Mouse (Mus musculus): ENCODE results near the gene Cd7.
"Not testable (repeated sequence)": the region's sequence is repeated elsewhere in the genome, so short reads cannot be mapped to it uniquely, and the experiment has no call there.

Cd7 gene

GRCm38 (mm10) chr11:121039302-121039701 lies at the start of gene Cd7:
Gene Cd7, minus strand, starts transcription at chr11:121039418.
- DNase-seq (ENCODE audit: low spot score) = no peak

DNA sequence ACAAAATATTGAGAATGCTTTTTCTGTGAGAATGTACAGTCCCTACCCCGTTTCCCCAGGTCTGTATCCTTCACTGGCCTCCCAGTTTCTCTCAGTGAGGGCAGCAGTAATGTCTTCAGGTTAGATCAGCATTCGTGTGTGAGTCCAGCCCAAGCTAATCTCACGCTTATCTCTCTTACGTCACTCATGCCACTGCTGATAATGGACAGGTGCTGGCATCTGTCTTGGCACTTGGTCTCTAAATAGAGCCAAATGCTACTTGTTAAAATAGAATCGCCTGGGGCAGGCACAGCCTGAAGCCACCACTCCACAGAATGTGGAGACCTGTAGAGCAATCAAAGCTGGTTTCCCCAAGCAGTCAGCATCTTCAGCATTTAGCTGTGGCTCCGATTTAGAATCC lies 49.8 kb upstream of the Cd7 start:
- no peak for DNase-seq (ENCODE audit: low spot score)

- no peak for DNase-seq (ENCODE audit: low spot score)
Measured at GRCm38 (mm10) chr11:121086296-121086695, 47.1 kb upstream of the Cd7 start.

DNA sequence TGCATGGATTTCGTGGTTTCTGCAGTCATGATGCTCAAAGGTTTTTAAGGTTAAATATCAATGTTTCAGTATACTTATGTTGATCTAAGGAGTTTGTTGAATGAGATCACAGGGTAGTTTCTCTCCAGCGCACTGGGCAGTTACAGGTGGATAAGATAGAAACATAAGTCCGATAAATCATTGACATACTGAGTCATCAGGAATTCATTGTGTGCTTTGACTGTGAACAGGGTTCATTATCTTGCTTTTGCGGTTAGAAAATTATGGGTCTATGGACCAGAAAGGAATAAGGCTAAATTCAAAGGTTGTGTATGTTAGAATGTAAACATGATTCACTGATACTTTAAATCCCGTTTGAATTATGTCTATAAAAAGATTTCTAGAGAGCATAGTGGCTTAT lies 46.0 kb upstream of the Cd7 start:
- DNase-seq (ENCODE audit: low spot score) = no peak

DNA sequence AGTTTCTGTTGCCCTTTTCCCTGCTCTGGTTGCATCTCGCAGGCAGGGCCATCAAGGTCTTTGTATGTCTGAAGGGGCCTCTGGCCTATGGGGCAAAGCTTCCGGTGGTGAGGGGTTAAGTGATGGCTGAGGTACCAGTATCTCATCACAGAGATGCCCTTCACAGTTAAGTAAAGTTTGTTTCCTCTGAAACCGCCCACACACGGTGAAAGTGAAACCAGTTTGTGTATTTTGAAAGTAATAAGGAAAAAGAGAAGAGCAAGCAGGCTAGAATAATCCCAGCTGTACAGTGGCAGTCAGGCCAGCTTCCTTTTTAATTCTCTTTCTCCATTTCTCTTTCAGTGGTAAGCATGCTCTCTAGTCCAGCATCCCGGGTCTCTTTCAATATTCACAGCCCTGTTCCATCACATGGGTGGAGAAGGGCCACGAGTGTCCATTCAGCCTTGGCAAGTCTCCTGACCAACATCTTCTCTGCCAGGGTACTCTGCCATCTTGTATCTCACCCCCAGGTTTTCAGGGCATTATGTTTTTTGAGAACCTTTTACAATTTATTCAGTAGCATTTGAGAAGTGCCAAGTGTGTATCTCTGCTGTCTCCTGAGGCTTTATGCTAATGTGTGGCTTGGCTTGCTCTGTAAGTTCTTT lies 43.8 kb upstream of the Cd7 start:
- DNase-seq (ENCODE audit: low spot score) = no peak

- DNase-seq (ENCODE audit: low spot score) = no peak
Measured at GRCm38 (mm10) chr11:121082250-121082649, 43.0 kb upstream of the Cd7 start.

- DNase-seq (ENCODE audit: low spot score) = no peak
Measured at GRCm38 (mm10) chr11:121081120-121081519, 41.9 kb upstream of the Cd7 start, which contains the start of gene Sectm1a. Gene Sectm1a, minus strand, starts transcription at chr11:121081220.

- no peak for DNase-seq (ENCODE audit: low spot score)
Measured at GRCm38 (mm10) chr11:121080330-121080729, 41.1 kb upstream of the Cd7 start.

GRCm38 (mm10) chr11:121075655-121076054 lies 36.4 kb upstream of the Cd7 start:
- DNase-seq (ENCODE audit: low spot score) = no peak

DNA sequence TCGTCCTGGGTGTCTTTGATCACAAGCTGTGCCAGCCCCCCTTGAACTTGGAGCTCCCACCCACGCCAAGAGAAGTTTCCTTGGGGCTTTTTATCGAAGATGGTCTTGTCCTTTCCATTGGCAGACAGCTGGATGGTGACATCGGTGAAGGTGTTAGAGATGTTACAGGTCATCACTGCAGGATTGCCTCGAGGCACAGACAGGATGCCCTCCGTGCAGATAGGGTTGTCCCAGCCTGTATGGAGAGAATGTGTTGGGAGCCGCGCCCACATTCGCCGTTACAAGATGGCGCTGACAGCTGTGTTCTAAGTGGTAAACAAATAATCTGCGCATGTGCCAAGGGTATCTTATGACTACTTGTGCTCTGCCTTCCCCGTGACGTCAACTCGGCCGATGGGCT lies 30.4 kb upstream of the Cd7 start:
- DNase-seq (ENCODE audit: low spot score) = not testable (repeated sequence)

DNA sequence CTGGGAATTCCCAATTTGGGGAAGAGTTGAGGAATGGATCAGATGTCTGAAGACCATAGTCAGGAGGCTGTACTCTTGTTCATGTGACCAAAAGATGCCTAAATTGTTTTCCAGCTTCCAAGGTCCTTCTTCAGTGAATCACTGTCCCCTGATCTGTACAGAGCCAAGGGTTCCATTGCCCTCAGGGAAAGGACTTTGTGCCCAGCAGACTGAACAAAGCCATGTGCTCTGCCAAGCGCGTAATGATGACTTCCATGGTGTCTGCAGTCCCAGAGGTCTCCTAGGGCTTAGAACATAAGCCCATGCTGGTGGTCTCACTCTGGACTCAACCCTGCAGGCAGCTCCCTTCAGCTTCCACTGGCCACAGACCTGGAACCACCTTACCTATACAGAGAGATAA lies 28.7 kb upstream of the Cd7 start:
- DNase-seq (ENCODE audit: low spot score) = no peak

GRCm38 (mm10) chr11:121064197-121064596 lies 25.0 kb upstream of the Cd7 start:
- DNase-seq (ENCODE audit: low spot score) = no peak

- DNase-seq (ENCODE audit: low spot score) = no peak
Measured at GRCm38 (mm10) chr11:121063379-121063778, 24.2 kb upstream of the Cd7 start, which contains the start of gene Sectm1b. Gene Sectm1b, minus strand, starts transcription at chr11:121063569.

GRCm38 (mm10) chr11:121061615-121062014 lies 22.4 kb upstream of the Cd7 start:
- no peak for DNase-seq (ENCODE audit: low spot score)

DNA sequence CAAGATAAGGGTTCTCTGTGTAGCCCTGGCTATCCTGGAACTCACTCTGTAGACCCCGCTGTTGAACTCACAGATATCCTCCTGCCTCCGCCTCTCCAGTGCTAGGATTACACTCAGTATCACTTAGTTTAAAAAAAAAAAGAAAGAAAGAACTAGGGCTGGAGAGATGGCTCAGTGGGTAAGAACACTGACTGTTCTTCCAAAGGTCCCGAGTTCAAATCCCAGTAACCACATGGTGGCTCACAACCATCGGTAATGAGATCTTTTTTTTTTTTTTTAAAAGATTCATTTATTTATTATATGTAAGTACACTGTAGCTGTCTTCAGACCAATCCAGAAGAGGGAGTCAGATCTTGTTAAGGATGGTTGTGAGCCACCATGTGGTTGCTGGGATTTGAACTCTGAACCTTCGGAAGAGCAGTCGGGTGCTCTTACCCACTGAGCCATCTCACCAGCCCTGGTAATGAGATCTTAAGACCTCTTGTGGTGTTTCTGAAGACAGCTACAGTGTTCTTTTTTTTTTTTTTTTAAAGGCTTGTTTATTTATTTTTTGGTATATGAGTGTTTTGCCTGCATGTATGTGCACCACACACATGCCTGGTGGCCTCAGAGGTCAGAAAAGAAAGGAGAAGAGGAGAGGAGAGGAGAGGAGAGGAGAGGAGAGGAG lies 21.3 kb upstream of the Cd7 start:
- DNase-seq (ENCODE audit: low spot score) = not testable (repeated sequence)

GRCm38 (mm10) chr11:121059471-121059870 lies 20.3 kb upstream of the Cd7 start:
- no peak for DNase-seq (ENCODE audit: low spot score)

DNA sequence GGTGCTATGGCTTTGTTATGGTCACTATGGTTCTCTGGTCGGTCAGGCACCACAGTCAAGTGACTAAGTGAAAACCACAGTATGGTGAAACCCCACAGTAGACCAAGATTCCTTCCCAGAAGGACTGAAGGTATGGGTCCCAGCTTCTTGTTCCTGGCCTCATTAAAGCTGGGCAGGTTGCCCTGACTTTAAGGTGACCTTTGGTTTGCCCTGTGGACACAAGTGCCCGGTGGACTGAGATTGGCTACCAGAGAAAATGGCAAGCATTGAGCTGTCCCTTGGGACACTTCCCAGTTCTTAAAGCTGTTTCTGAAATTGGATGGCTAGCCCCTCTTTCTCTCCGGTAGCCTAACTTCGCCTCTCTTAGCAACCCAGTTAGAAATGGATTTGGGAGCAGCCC lies 19.7 kb upstream of the Cd7 start:
- DNase-seq (ENCODE audit: low spot score) = no peak

- DNase-seq (ENCODE audit: low spot score) = no peak
Measured at GRCm38 (mm10) chr11:121058122-121058521, 18.9 kb upstream of the Cd7 start.

- no peak for DNase-seq (ENCODE audit: low spot score)
Measured at GRCm38 (mm10) chr11:121056536-121057236, 17.5 kb upstream of the Cd7 start.

DNA sequence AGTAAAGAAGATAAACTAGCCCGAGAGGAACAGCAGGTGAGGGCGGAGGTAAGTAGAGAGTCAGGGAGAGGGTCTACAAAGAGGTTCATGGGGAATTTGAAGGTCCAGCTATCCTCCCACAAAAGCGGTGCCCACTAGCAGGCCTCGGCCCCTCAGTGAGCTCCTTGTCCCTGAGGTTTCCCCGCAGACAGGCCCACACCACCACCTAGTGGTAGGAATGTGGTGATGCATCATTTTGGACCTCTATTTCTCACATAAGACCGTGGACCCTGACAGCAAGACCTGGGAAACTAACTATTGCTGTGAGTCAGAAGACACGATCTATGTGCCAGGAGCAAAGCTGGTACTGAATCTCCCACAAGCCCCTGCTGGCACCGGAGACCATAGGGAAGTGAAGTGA lies 14.3 kb upstream of the Cd7 start:
- DNase-seq (ENCODE audit: low spot score) = peak; percentile 91

- no peak for DNase-seq (ENCODE audit: low spot score)
Measured at GRCm38 (mm10) chr11:121052387-121052786, 13.2 kb upstream of the Cd7 start.

GRCm38 (mm10) chr11:121051793-121052192 lies 12.6 kb upstream of the Cd7 start:
- no peak for DNase-seq (ENCODE audit: low spot score)

- DNase-seq (ENCODE audit: low spot score) = no peak
Measured at GRCm38 (mm10) chr11:121049840-121050239, 10.6 kb upstream of the Cd7 start.
